Mouse (Mus musculus) midbrain, postnatal 0 days (tissue): ENCODE results near the gene Dab2. TPM values are rescaled to one million over a fixed set of nuclear protein-coding genes. Genes with fewer than 3 reads are reported as not detected.

Experiments used
- ATAC-seq: fragments of 200-750 bp; cut with Nextera tagmentation; 2 replicates; pipeline ENCODE4 v1.8.0; 2017; ENCODE audit warnings: moderate number of reproducible peaks, mild to moderate bottlenecking, moderate TSS enrichment, moderate library complexity; ENCODE audit not compliant: low FRiP score
- DNase-seq: peaks from one replicate; pipeline ENCODE4 v3.0.0-alpha.2; 2015; ENCODE audit warnings: low spot score
- H3K27ac ChIP-seq: fragments of 300-500 bp; sonication (generic); 2 replicates; pipeline ENCODE4 v1.5.1; 2014; ENCODE audit warnings: low read depth, mild to moderate bottlenecking, low read length, mixed read lengths
- H3K27me3 ChIP-seq: fragments of 300-500 bp; sonication (generic); 2 replicates; pipeline ENCODE4 v1.6.1; 2014; ENCODE audit warnings: low read length, control low read depth, mixed read lengths; ENCODE audit not compliant: insufficient read depth
- H3K36me3 ChIP-seq: fragments of 300-500 bp; sonication (generic); 2 replicates; pipeline ENCODE4 v1.6.1; 2014; ENCODE audit warnings: low read length, control low read depth, mixed read lengths; ENCODE audit not compliant: insufficient read depth
- H3K4me1 ChIP-seq: fragments of 300-500 bp; sonication (generic); 2 replicates; pipeline ENCODE4 v1.6.1; 2014; ENCODE audit warnings: mild to moderate bottlenecking, control low read depth, antibody characterized with exemption, low read length, mixed read lengths; ENCODE audit not compliant: insufficient read depth
- H3K4me2 ChIP-seq: fragments of 300-500 bp; sonication (generic); 2 replicates; pipeline ENCODE4 v1.6.1; 2014; ENCODE audit warnings: low read depth, mild to moderate bottlenecking, low read length, mixed read lengths; ENCODE audit not compliant: poor library complexity, severe bottlenecking
- H3K4me3 ChIP-seq: fragments of 300-500 bp; sonication (generic); 2 replicates; pipeline ENCODE4 v1.5.1; 2014; ENCODE audit warnings: low read depth, mild to moderate bottlenecking, low read length, moderate library complexity
- H3K9ac ChIP-seq: fragments of 300-500 bp; sonication (generic); replicated peaks from 2 replicates; pipeline ENCODE4 v1.6.1; 2014; ENCODE audit warnings: mild to moderate bottlenecking, low read length, moderate library complexity, mixed read lengths; ENCODE audit not compliant: poor library complexity, severe bottlenecking
- H3K9me3 ChIP-seq: fragments of 300-500 bp; sonication (generic); 2 replicates; pipeline ENCODE4 v1.6.1; 2016; ENCODE audit warnings: low read length, control low read depth
- CTCF ChIP-seq: IDR thresholded peaks from 2 replicates; pipeline ENCODE4 v1.5.1; 2016; ENCODE audit warnings: antibody characterized with exemption, mild to moderate bottlenecking
- WGBS: fragments of 180-500 bp; shearing (Covaris S2); extraction: QIAGEN DNeasy Blood & Tissue Kit; methylation state at CpG from one replicate; pipeline ENCODE4 v1.1.7; 2014; 5-methylcytosine and 5-hydroxymethylcytosine counted together
- polyA plus RNA-seq: library from polyadenylated mRNA; unstranded; fragments of >200 nt; fragmentation: Nextera tagmentation; extraction: Ambion mirVana; gene quantifications from 2 replicates; pipeline ENCODE4 v1.2.1, GENCODE M21; 2015
- total RNA-seq: library from RNA; depleted of rRNA; stranded (reverse); fragments of >200 nt; gene quantifications from 2 replicates; pipeline ENCODE4 v1.2.3, GENCODE M21; 2014

The Dab2 gene
- total and polyA plus RNA-seq, 2 experiments from 2014 or later, result 13.4 to 16.9 TPM

DNA sequence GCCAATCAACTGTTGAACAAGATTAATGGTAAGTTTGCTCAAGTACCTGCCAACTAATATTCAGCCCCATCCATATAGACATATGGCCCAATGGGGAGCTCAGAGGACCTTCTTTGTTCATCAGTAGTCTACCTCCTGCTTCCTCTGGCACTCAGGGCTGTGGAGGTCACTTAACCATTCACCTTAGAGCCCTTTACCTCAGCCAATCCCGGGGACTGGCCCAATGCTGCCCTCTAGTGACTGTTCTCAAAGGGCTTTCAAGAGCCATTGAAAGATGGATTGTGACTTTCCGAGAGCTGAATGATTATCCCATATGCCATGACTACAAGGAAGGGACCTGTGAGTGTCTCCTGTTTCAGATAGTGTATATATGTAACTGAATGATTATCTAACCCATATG, 136.2 kb downstream of the Dab2 start:
- no peak overlapping the region for H3K4me3 ChIP-seq
- H3K9ac ChIP-seq, result no peak overlapping the region
- H3K9me3 ChIP-seq, result no peaks in the 10 kb centered on the region
- no peak for DNase-seq
- H3K27ac ChIP-seq, result no peak overlapping the region
- peak; percentile 63 for TF ChIP-seq CTCF
- no peaks in the 10 kb centered on the region for H3K36me3 ChIP-seq
- ATAC-seq, result no peak
- H3K4me2 ChIP-seq, result no peak overlapping the region
- H3K27me3 ChIP-seq, result no peaks in the 10 kb centered on the region
- H3K4me1 ChIP-seq, result no peaks in the 10 kb centered on the region
- 79% methylated on average over 2 of the region's 2 CpGs for WGBS

DNA sequence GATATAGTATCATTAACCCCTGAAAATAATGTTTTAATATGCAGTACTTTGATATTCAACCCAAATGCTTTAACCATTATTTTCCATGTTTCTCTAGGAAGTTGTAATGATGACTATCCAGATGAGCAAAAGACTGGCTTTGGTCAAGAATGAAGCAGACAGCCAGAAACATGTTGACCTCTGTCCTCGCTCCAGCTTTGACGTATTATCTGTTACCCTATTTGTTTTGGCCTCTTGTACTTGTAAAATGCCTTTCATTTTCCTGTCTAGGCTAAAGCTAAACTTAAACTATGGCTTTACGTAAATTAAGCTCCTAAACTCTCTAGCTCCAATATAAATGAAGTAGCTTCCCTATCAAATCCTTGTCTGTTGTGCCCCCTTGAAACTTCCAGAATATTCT, 139.1 kb downstream of the Dab2 start:
- no peak overlapping the region for H3K27ac ChIP-seq
- H3K27me3 ChIP-seq, result no peaks in the 10 kb centered on the region
- no peak for TF ChIP-seq CTCF
- H3K9me3 ChIP-seq, result no peaks in the 10 kb centered on the region
- no peaks in the 10 kb centered on the region for H3K4me1 ChIP-seq
- DNase-seq, result no peak
- H3K36me3 ChIP-seq, result no peaks in the 10 kb centered on the region
- H3K9ac ChIP-seq, result no peak overlapping the region
- ATAC-seq, result no peak
- H3K4me3 ChIP-seq, result no peak overlapping the region
- H3K4me2 ChIP-seq, result no peak overlapping the region
- WGBS, result 93% methylated on average over 3 of the region's 3 CpGs

DNA sequence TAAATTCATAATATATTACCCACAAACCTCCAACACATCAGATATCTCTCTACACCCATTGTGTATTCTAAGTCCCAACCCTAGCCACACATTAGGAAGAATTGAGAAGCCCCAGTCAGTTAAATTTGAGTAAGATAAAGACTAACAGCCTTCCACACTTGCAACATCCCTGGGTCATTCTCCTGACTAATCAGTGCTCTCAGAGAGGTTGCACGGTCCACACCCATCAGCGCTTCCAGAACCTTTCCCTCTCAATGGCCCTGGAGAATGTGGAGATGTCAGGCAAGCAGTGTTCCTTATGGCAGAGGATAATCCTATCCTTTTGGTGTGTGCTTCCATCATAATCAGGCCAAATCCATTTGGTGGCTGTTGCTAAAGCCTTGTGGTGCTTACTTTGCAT, 144.9 kb downstream of the Dab2 start:
- no peaks in the 10 kb centered on the region for H3K27me3 ChIP-seq
- no peak for TF ChIP-seq CTCF
- 94% methylated on average over 2 of the region's 2 CpGs for WGBS
- H3K9me3 ChIP-seq, result no peaks in the 10 kb centered on the region
- H3K27ac ChIP-seq, result no peak overlapping the region
- 0 out of 2 replicates have a peak, but pooled peaks cover 4% of the 10 kb centered on the region for H3K4me1 ChIP-seq
- no peak for ATAC-seq
- H3K36me3 ChIP-seq, result no peaks in the 10 kb centered on the region
- no peak overlapping the region for H3K4me3 ChIP-seq
- no peak overlapping the region for H3K9ac ChIP-seq
- no peak for DNase-seq
- H3K4me2 ChIP-seq, result no peak overlapping the region

DNA sequence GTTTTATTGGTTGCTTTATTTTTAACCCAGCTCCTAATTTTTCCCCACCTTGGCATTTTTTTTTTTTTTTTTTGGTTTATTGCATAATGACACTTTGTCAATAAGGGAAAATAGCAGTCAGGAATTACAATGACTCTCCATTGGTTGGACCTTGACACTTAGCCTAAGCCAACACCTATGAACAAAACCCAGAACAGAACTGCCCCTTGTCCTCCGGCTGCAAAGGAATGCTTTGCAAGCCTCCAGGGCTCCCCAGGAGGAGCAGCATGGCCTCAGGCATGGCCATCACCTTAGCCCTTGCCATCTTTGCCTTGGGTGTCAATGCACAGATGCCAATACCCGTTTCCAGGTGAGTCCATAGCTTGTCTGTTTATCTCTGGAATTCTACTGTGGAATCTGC, 145.5 kb downstream of the Dab2 start, which contains the start of gene C9:
C9 (plus strand) TSS at position 193 of the 400 bp plus-strand sequence.
- no peak for ATAC-seq
- Histone ChIP-seq H3K36me3 (no peaks in the 10 kb centered on the region), H3K4me1 (0 out of 2 replicates have a peak, but pooled peaks cover 4% of the 10 kb centered on the region), H3K4me3 (no peak within 1 kb of the TSS), H3K27me3 (no peaks in the 10 kb centered on the region), H3K9ac (no peak within 1 kb of the TSS), H3K9me3 (no peaks in the 10 kb centered on the region), H3K27ac (no peak within 1 kb of the TSS), H3K4me2 (no peak within 1 kb of the TSS)
- DNase-seq, result no peak
- TF ChIP-seq CTCF, result no peak
- 78% methylated on average over 2 of the region's 2 CpGs for WGBS

DNA sequence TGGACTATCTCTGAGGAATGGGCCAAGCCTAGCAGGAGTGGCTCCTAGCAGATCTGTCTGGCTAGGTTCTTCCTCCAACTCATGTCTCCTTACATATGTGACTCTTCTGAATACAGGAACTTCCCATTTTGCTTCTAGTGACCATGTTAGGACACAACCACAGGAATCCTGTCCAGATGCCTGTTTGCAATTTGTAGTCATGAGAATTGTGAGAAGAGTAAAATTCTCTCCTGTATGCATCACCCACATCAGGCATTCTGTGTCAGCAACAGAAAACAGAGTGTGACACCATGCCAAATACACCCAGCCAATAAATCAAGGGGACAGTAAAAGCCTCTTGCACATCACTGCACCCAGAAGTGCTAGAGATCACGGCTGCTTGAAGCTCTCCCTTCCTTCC, 146.6 kb downstream of the Dab2 start:
- Histone ChIP-seq H3K9ac (no peak overlapping the region), H3K4me2 (no peak overlapping the region), H3K27ac (no peak overlapping the region), H3K4me3 (no peak overlapping the region), H3K36me3 (no peaks in the 10 kb centered on the region), H3K27me3 (no peaks in the 10 kb centered on the region), H3K4me1 (0 out of 2 replicates have a peak, but pooled peaks cover 4% of the 10 kb centered on the region), H3K9me3 (no peaks in the 10 kb centered on the region)
- TF ChIP-seq CTCF, result no peak
- ATAC-seq (no peak), DNase-seq (no peak)
- 75% methylated on average over 1 of the region's 1 CpGs for WGBS

DNA sequence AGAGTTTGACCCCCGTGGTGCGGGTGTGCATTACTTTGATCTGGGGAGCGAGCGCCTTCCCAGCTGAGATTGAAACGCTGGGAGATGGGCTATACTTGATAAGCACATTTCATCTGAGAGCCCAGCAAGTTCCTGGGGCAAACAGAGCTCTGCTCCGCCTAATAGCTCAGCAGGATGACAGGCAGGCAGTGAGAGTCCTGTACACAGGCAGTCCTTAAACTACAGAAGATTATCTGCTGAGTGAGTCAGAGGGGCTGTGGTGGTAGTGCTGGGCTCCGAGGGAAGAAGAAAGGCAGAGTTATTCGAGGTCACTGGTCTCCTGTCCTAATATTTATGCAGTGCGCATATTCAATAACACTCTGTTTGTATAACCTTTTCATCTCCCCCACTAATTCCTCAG, 149.3 kb downstream of the Dab2 start:
- TF ChIP-seq CTCF, result no peak
- DNase-seq (no peak), ATAC-seq (0 out of 2 replicates have a peak, but pooled peaks have one; percentile 55)
- H3K36me3 ChIP-seq, result no peaks in the 10 kb centered on the region
- no peak overlapping the region for H3K4me2 ChIP-seq
- H3K4me3 ChIP-seq, result no peak overlapping the region
- 19% methylated on average over 9 of the region's 9 CpGs for WGBS
- 0 out of 2 replicates have a peak, but pooled peaks cover 4% of the 10 kb centered on the region for H3K4me1 ChIP-seq
- no peaks in the 10 kb centered on the region for H3K9me3 ChIP-seq
- H3K9ac ChIP-seq, result no peak overlapping the region
- H3K27ac ChIP-seq, result no peak overlapping the region
- no peaks in the 10 kb centered on the region for H3K27me3 ChIP-seq
